18 mouse cellular contexts compared by ENCODE assay signal in the genomic region with DNA sequence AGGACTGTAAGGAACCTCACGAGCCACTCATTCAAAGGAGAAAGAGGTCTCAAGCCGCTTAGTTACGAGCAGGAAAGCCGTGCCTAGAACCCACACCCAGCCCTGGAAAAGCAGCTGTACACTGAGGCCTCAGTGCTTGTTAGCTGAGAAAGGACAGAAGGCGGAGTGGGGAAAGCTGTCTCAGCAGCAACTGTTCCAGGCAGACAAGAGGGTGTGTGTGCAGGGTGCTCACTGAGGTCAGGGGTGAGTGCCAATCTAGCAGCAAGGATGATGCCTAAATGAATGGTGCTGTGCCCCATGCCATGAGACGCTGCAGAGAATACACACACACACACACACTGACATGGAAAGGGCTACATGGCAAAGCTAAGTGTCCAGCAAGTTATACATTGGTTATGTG.
DNase-seq lines count a peak whose midpoint lies in the region; ATAC-seq and TF ChIP-seq lines count a peak whose summit lies in the region.
"Had no signal": no experiment of that assay in that cellular context is flagged by ENCODE, and none has a peak within 500 bp of the region (broad histone marks: within the 10 kb centered on the region; RNA-seq: fewer than 3 reads in every experiment).

No protein-coding gene starts in this region.

- no peaks in the 10 kb centered on the region for H3K27me3 ChIP-seq in hindbrain, embryonic 10.5 days (ENCODE audit: insufficient read depth, poor library complexity, severe bottlenecking)
- H3K27me3 ChIP-seq in hindbrain, postnatal 0 days (ENCODE audit: insufficient read depth, low read length), result no peaks in the 10 kb centered on the region
- H3K27me3 ChIP-seq in neural tube, embryonic 12.5 days (replicated peaks), result no peaks in the 10 kb centered on the region
- H3K27me3 ChIP-seq in embryonic facial prominence, embryonic 15.5 days, result no peaks in the 10 kb centered on the region
- no peaks in the 10 kb centered on the region for H3K27me3 ChIP-seq in neural tube, embryonic 15.5 days (replicated peaks)
- H3K27me3 ChIP-seq: forebrain, embryonic 15.5 days; midbrain, embryonic 15.5 days had no signal

- no peak for TF ChIP-seq CTCF in hindbrain, postnatal 0 days (IDR thresholded peaks at IDR 0.05; ENCODE audit: low read depth)

- no peaks in the 10 kb centered on the region for H3K36me3 ChIP-seq in hindbrain, embryonic 10.5 days
- H3K36me3 ChIP-seq in hindbrain, postnatal 0 days (ENCODE audit: insufficient read depth, low read length), result no peaks in the 10 kb centered on the region
- no peaks in the 10 kb centered on the region for H3K36me3 ChIP-seq in neural tube, embryonic 12.5 days
- no peaks in the 10 kb centered on the region for H3K36me3 ChIP-seq in embryonic facial prominence, embryonic 15.5 days
- no peaks in the 10 kb centered on the region for H3K36me3 ChIP-seq in neural tube, embryonic 15.5 days
- H3K36me3 ChIP-seq: forebrain, embryonic 15.5 days; midbrain, embryonic 15.5 days had no signal

- no peak overlapping the region for H3K4me3 ChIP-seq in hindbrain, embryonic 10.5 days
- H3K4me3 ChIP-seq in hindbrain, postnatal 0 days (ENCODE audit: low read length), result no peak overlapping the region
- no peak overlapping the region for H3K4me3 ChIP-seq in neural tube, embryonic 12.5 days
- H3K4me3 ChIP-seq in embryonic facial prominence, embryonic 15.5 days (replicated peaks), result no peak overlapping the region
- H3K4me3 ChIP-seq in neural tube, embryonic 15.5 days (replicated peaks), result no peak overlapping the region
- H3K4me3 ChIP-seq: forebrain, embryonic 15.5 days; midbrain, embryonic 15.5 days had no signal

- no peak overlapping the region for H3K4me2 ChIP-seq in hindbrain, postnatal 0 days (ENCODE audit: low read depth, low read length)
- no peak overlapping the region for H3K4me2 ChIP-seq in neural tube, embryonic 12.5 days (replicated peaks)
- H3K4me2 ChIP-seq in embryonic facial prominence, embryonic 15.5 days (replicated peaks), result no peak overlapping the region
- H3K4me2 ChIP-seq in neural tube, embryonic 15.5 days, result no peak overlapping the region
- H3K4me2 ChIP-seq: forebrain, embryonic 15.5 days; heart, embryonic 11.5 days; midbrain, embryonic 15.5 days had no signal

- WGBS in hindbrain, embryonic 10.5 days, result 77% methylated on average over 6 of the region's 6 CpGs
- 50% methylated on average over 6 of the region's 6 CpGs for WGBS in hindbrain, postnatal 0 days
- WGBS in neural tube, embryonic 12.5 days, result 74% methylated on average over 6 of the region's 6 CpGs
- 66% methylated on average over 6 of the region's 6 CpGs for WGBS in embryonic facial prominence, embryonic 15.5 days
- 62% methylated on average over 6 of the region's 6 CpGs for WGBS in neural tube, embryonic 15.5 days

- no peaks in the 10 kb centered on the region for H3K9me3 ChIP-seq in hindbrain, embryonic 10.5 days
- H3K9me3 ChIP-seq in hindbrain, postnatal 0 days (ENCODE audit: low read length), result no peaks in the 10 kb centered on the region
- no peaks in the 10 kb centered on the region for H3K9me3 ChIP-seq in neural tube, embryonic 12.5 days
- H3K9me3 ChIP-seq in embryonic facial prominence, embryonic 15.5 days (replicated peaks), result no peaks in the 10 kb centered on the region
- no peaks in the 10 kb centered on the region for H3K9me3 ChIP-seq in neural tube, embryonic 15.5 days (replicated peaks)
- H3K9me3 ChIP-seq: forebrain, embryonic 15.5 days; midbrain, embryonic 15.5 days had no signal

- DNase-seq in hindbrain, embryonic 10.5 days (ENCODE audit: low spot score), result no peak
- no peak for DNase-seq in hindbrain, postnatal 0 days (ENCODE audit: low spot score)
- DNase-seq in neural tube, embryonic 10.5 days (ENCODE audit: extremely low spot score, low spot score), result no peak
- no peak for DNase-seq in spleen, adult 18-20 months
- DNase-seq: B cell, adult 2 months; cerebellum, postnatal 25 days; heart, postnatal 36 days; kidney, adult 11 months; kidney, postnatal 4 days; liver; lung, adult 18-20 months had no signal

- ATAC-seq in hindbrain, postnatal 0 days, result no peak
- no peak for ATAC-seq in neural tube, embryonic 12.5 days (ENCODE audit: low FRiP score, low read depth)
- ATAC-seq in embryonic facial prominence, embryonic 15.5 days (ENCODE audit: insufficient number of reproducible peaks, low FRiP score, low TSS enrichment, low read depth), result no peak
- no peak for ATAC-seq in neural tube, embryonic 15.5 days (ENCODE audit: low FRiP score)
- ATAC-seq: forebrain, embryonic 15.5 days; midbrain, embryonic 15.5 days had no signal

- H3K4me1 ChIP-seq in hindbrain, embryonic 10.5 days (replicated peaks), result peaks cover 26% of the 10 kb centered on the region
- H3K4me1 ChIP-seq in hindbrain, postnatal 0 days (ENCODE audit: insufficient read depth, low read length), result 0 out of 2 replicates have a peak, but pooled peaks cover 6% of the 10 kb centered on the region
- peaks cover 18% of the 10 kb centered on the region for H3K4me1 ChIP-seq in neural tube, embryonic 12.5 days
- H3K4me1 ChIP-seq in embryonic facial prominence, embryonic 15.5 days, result peaks cover 44% of the 10 kb centered on the region
- peaks cover 42% of the 10 kb centered on the region for H3K4me1 ChIP-seq in neural tube, embryonic 15.5 days

- H3K9ac ChIP-seq in hindbrain, postnatal 0 days (replicated peaks; ENCODE audit: low read length), result no peak overlapping the region
- no peak overlapping the region for H3K9ac ChIP-seq in neural tube, embryonic 12.5 days
- no peak overlapping the region for H3K9ac ChIP-seq in embryonic facial prominence, embryonic 15.5 days
- peak overlapping the region; percentile 15 for H3K9ac ChIP-seq in neural tube, embryonic 15.5 days (replicated peaks)
- H3K9ac ChIP-seq: forebrain, embryonic 15.5 days; midbrain, embryonic 15.5 days had no signal

- peak overlapping the region; percentile 42; the same call in 1 of the 2 replicates for H3K27ac ChIP-seq in hindbrain, embryonic 10.5 days
- no peak overlapping the region for H3K27ac ChIP-seq in hindbrain, postnatal 0 days
- H3K27ac ChIP-seq in neural tube, embryonic 12.5 days, result peak overlapping the region; percentile 7; the same call in 1 of the 2 replicates
- 0 out of 2 replicates have a peak overlapping the region, but pooled peaks have one; percentile 1 for H3K27ac ChIP-seq in embryonic facial prominence, embryonic 15.5 days (replicated peaks)
- no peak overlapping the region for H3K27ac ChIP-seq in neural tube, embryonic 15.5 days (replicated peaks)
- H3K27ac ChIP-seq: forebrain, embryonic 15.5 days; macrophage; midbrain, embryonic 15.5 days had no signal

Comparison
In these comparisons a context has a peak if more than half of its experiments do, and no peak if none do; other contexts are left out.
1. H3K27ac ChIP-seq: peak in hindbrain, embryonic 10.5 days (single experiment), neural tube, embryonic 12.5 days (single experiment) and embryonic facial prominence, embryonic 15.5 days (single experiment); none in hindbrain, postnatal 0 days (single experiment) and neural tube, embryonic 15.5 days (single experiment).